Mouse (Mus musculus) heart, postnatal 0 days (tissue): Measurements from ENCODE around the gene Kif26b. TPM values are rescaled to one million over a fixed set of nuclear protein-coding genes. Genes with fewer than 3 reads are reported as not detected.

Experiments
- ATAC-seq: fragments of 200-750 bp; cut with Nextera tagmentation; 2 replicates; pipeline ENCODE4 v1.8.0; 2017; ENCODE audit warnings: low read depth, moderate number of reproducible peaks, moderate library complexity; ENCODE audit not compliant: insufficient read depth
- DNase-seq: peaks from one replicate; pipeline ENCODE4 v3.0.0-alpha.2; 2016; ENCODE audit warnings: low spot score
- H3K27ac ChIP-seq: fragments of 300-500 bp; sonication (generic); 2 replicates; pipeline ENCODE4 v1.5.1; 2014; ENCODE audit warnings: low read depth, mild to moderate bottlenecking
- H3K27me3 ChIP-seq: fragments of 300-500 bp; sonication (generic); 2 replicates; pipeline ENCODE4 v1.6.1; 2014; ENCODE audit warnings: low read length, mixed read lengths; ENCODE audit not compliant: control insufficient read depth, insufficient read depth
- H3K36me3 ChIP-seq: fragments of 300-500 bp; sonication (generic); replicated peaks from 2 replicates; pipeline ENCODE4 v1.6.1; 2014; ENCODE audit warnings: low read length, mixed read lengths; ENCODE audit not compliant: control insufficient read depth, insufficient read depth
- H3K4me1 ChIP-seq: fragments of 300-500 bp; sonication (generic); 2 replicates; pipeline ENCODE4 v1.6.1; 2014; ENCODE audit warnings: antibody characterized with exemption; ENCODE audit not compliant: control insufficient read depth, insufficient read depth
- H3K4me2 ChIP-seq: fragments of 300-500 bp; sonication (generic); 2 replicates; pipeline ENCODE4 v1.6.1; 2014; ENCODE audit warnings: low read depth, mild to moderate bottlenecking, low read length, moderate library complexity
- H3K4me3 ChIP-seq: fragments of 300-500 bp; sonication (generic); 2 replicates; pipeline ENCODE4 v1.5.1; 2014; ENCODE audit warnings: low read depth, low read length
- H3K9ac ChIP-seq: fragments of 300-500 bp; sonication (generic); replicated peaks from 2 replicates; pipeline ENCODE4 v1.6.1; 2014; ENCODE audit warnings: low read depth, low read length, mixed read lengths
- H3K9me3 ChIP-seq: fragments of 300-500 bp; sonication (generic); replicated peaks from 2 replicates; pipeline ENCODE4 v1.6.1; 2016; ENCODE audit warnings: low read length; ENCODE audit not compliant: control insufficient read depth
- CTCF ChIP-seq: IDR thresholded peaks from 2 replicates; pipeline ENCODE4 v1.5.1; 2016; ENCODE audit warnings: antibody characterized with exemption, control low read depth, low read depth
- EP300 ChIP-seq: IDR thresholded peaks from 2 replicates; pipeline ENCODE4 v1.6.1; 2016; ENCODE audit warnings: antibody characterized with exemption, low read depth
- WGBS: fragments of 180-500 bp; shearing (Covaris S2); extraction: QIAGEN DNeasy Blood & Tissue Kit; methylation state at CpG from one replicate; pipeline ENCODE4 v1.1.7; 2014; 5-methylcytosine and 5-hydroxymethylcytosine counted together
- polyA plus RNA-seq: library from polyadenylated mRNA; unstranded; fragments of >200 nt; fragmentation: Nextera tagmentation; extraction: Ambion mirVana; gene quantifications from 2 replicates; pipeline ENCODE4 v1.2.1, GENCODE M21; 2015
- total RNA-seq: library from RNA; depleted of rRNA; stranded (reverse); fragments of >200 nt; gene quantifications from 2 replicates; pipeline ENCODE4 v1.2.3, GENCODE M21; 2014; ENCODE audit warnings: low replicate concordance

Gene Kif26b
- total and polyA plus RNA-seq, 2 experiments from 2014 or later: 1.8 to 19.8 TPM

DNA sequence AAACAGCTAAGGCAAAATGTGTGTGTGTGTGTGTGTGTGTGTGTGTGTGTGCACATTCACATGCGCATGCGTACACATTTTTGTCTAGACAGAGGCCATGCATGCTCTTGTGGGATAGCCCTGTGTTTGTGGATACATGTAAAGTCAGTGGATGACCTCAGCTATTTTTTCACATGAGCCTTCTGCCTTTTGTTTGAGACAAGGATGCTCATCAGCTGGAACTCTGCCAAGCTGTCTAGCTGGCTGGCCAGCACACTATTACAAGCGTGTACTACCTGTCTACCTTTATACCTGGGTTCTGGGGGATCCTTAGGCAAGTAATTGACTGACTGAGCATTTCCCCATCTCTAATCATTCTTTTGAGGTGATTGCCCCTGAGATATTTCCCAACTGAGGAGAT, 201.3 kb downstream of the Kif26b start:
- Histone ChIP-seq H3K36me3 (no peaks in the 10 kb centered on the region), H3K27me3 (no peaks in the 10 kb centered on the region), H3K4me2 (no peak overlapping the region), H3K4me3 (no peak overlapping the region), H3K9ac (no peak overlapping the region), H3K4me1 (no peaks in the 10 kb centered on the region), H3K9me3 (no peaks in the 10 kb centered on the region), H3K27ac (no peak overlapping the region)
- WGBS: 92% methylated on average over 3 of the region's 3 CpGs
- DNase-seq (no peak), ATAC-seq (no peak)
- no peak for TF ChIP-seq EP300
- TF ChIP-seq CTCF: no peak

DNA sequence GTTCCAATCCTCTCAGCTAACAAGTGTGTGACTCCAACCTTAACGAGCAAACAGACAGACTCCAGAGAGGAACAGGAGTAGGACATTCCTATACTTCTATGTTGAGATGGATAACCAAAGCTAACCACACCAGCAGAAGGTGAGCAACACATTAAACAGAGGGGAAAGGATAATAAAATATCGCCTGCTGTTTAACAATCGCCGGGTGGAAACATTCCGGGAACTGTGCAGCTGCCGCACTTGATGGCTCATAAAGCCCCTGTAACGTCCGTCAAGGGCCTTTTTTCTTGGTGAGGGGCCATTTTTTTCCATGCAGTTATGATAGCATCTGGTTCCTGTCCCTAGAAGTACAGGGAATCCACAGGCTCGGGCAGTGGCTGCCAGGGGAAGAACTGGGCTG, 204.1 kb downstream of the Kif26b start:
- DNase-seq: no peak
- no peak overlapping the region for H3K27ac ChIP-seq

DNA sequence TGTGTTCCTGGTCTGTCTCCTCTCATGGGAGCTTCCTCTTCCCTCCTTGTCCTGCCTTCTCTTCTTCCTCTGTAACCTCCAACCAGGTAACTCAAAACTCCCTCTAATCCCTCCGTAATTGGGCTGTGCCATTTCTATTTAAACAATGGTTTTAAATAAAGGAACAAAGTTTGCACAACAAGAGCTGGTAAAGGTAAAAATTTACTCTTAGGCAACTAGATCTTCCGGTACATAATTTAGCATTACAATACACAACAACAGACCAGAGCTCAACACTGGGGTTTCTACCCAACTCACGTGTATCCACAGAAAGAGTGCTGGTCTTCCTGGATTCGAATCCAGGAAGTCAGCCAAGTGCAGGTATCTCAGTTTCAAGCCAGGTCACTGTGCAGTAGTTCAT, 205.7 kb downstream of the Kif26b start:
- Histone ChIP-seq H3K9me3 (no peaks in the 10 kb centered on the region), H3K27me3 (no peaks in the 10 kb centered on the region), H3K4me1 (no peaks in the 10 kb centered on the region), H3K4me2 (no peak overlapping the region), H3K36me3 (no peaks in the 10 kb centered on the region), H3K27ac (no peak overlapping the region), H3K9ac (no peak overlapping the region), H3K4me3 (no peak overlapping the region)
- no peak for TF ChIP-seq EP300
- TF ChIP-seq CTCF: no peak
- ATAC-seq (no peak), DNase-seq (no peak)
- WGBS: 80% methylated on average over 4 of the region's 4 CpGs

More for the DNA sequence above, 204.1 kb downstream of the Kif26b start:
- Histone ChIP-seq H3K9me3 (no peaks in the 10 kb centered on the region), H3K4me1 (no peaks in the 10 kb centered on the region), H3K4me2 (no peak overlapping the region), H3K27me3 (no peaks in the 10 kb centered on the region), H3K36me3 (no peaks in the 10 kb centered on the region), H3K9ac (no peak overlapping the region), H3K4me3 (no peak overlapping the region)
- 53% methylated on average over 9 of the region's 9 CpGs for WGBS
- ATAC-seq: no peak
- TF ChIP-seq CTCF (no peak), EP300 (no peak)

DNA sequence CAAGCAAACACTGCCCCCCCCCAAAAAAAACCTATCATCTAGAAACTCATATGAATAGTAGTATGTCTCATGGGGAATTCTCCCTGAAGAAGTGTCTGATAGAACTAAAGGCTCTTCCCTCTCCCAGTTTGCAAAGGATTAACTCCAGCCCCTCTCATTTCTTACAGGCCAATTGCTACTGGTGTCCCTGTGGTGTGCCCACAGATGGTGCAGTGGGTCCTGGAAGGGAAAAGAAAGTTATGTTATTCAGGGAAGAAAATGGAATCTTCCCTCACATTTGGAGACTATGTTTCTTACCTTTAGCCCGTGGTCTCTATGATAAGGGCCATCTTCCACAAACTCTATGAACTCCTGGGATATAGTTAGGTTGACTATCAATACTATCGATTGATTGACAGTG, 208.0 kb downstream of the Kif26b start:
- WGBS: 86% methylated on average over 2 of the region's 2 CpGs

DNA sequence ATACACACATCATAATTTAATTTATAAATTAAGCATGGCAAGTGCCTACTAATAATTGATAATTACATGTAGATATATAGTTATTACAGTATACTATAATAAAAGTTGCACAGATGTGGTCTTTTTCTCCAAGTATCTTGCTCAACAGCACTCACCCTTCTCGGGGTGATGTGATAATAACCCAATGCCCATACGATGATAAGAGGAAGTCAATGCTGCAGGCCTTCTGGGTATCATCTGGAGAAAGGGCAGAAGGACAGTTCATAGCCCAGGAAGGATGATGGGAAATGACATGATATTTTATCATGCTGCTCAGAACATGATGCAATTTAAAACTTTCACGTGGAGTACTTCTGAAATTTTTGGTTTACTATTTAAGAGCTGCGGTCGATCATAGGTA, 214.9 kb downstream of the Kif26b start:
- ATAC-seq (no peak), DNase-seq (no peak)
- no peaks in the 10 kb centered on the region for H3K9me3 ChIP-seq
- H3K4me1 ChIP-seq: no peaks in the 10 kb centered on the region
- no peak overlapping the region for H3K4me2 ChIP-seq
- no peaks in the 10 kb centered on the region for H3K36me3 ChIP-seq
- no peak overlapping the region for H3K4me3 ChIP-seq
- TF ChIP-seq CTCF: no peak
- TF ChIP-seq EP300: no peak
- H3K27ac ChIP-seq: no peak overlapping the region
- H3K27me3 ChIP-seq: no peaks in the 10 kb centered on the region
- no peak overlapping the region for H3K9ac ChIP-seq
- WGBS: 78% methylated on average over 5 of the region's 5 CpGs

More for the DNA sequence above, 208.0 kb downstream of the Kif26b start:
- no peaks in the 10 kb centered on the region for H3K27me3 ChIP-seq
- ATAC-seq (no peak), DNase-seq (no peak)
- H3K36me3 ChIP-seq: no peaks in the 10 kb centered on the region
- TF ChIP-seq EP300: no peak
- TF ChIP-seq CTCF: no peak
- H3K4me1 ChIP-seq: no peaks in the 10 kb centered on the region
- no peak overlapping the region for H3K4me2 ChIP-seq
- no peak overlapping the region for H3K4me3 ChIP-seq
- no peak overlapping the region for H3K9ac ChIP-seq
- no peak overlapping the region for H3K27ac ChIP-seq
- no peaks in the 10 kb centered on the region for H3K9me3 ChIP-seq

DNA sequence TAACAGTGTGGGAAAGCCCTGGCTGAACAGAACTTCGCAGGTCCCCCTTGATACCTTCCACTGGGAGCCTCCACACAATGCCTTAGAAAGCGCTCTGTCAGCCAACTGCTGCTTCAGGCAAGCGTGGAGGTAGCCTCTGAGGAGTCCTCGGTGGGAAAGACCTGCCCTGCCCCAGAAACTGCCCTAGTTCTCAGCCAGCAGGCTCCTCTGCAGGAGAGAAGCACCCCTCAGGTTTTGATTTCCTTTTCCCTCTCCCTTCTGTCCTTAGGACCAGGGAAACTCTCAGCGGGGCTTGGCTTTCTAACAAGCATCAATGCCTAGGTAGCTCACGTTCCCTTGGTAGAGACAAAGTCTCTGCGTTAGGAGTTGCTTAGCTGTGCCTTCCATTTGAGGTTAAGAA, 215.6 kb downstream of the Kif26b start:
- no peak for DNase-seq
- H3K27ac ChIP-seq: no peak overlapping the region
- H3K36me3 ChIP-seq: no peaks in the 10 kb centered on the region
- H3K9ac ChIP-seq: no peak overlapping the region
- no peaks in the 10 kb centered on the region for H3K9me3 ChIP-seq
- WGBS: 75% methylated on average over 7 of the region's 7 CpGs
- no peaks in the 10 kb centered on the region for H3K4me1 ChIP-seq
- TF ChIP-seq EP300 (no peak), CTCF (no peak)
- no peak for ATAC-seq
- H3K4me3 ChIP-seq: no peak overlapping the region
- no peak overlapping the region for H3K4me2 ChIP-seq
- H3K27me3 ChIP-seq: no peaks in the 10 kb centered on the region
